Mouse (Mus musculus) gastrocnemius, postnatal 25 days (tissue): ENCODE data around the gene Afg1l. TPM values are rescaled to one million over a fixed set of nuclear protein-coding genes. Genes with fewer than 3 reads are reported as not detected.

Source experiments
- DNase-seq: peaks from one replicate; pipeline ENCODE4 v3.0.0; 2022
- total RNA-seq, 2 experiments: library from RNA; stranded (reverse); gene quantifications; 1 replicate in 1 of 2; 2 replicates in 1 of 2; pipeline ENCODE4 v1.2.3; 2021

The Afg1l gene
- total RNA-seq, 2 experiments from 2014 or later: 8.6 to 10.0 TPM

- DNase-seq: no peak
Observed at GRCm38 (mm10) chr10:42383708-42384107, 94.7 kb downstream of the Afg1l start.

- DNase-seq: no peak
Observed at GRCm38 (mm10) chr10:42364216-42364615, 114.1 kb downstream of the Afg1l start.

DNA sequence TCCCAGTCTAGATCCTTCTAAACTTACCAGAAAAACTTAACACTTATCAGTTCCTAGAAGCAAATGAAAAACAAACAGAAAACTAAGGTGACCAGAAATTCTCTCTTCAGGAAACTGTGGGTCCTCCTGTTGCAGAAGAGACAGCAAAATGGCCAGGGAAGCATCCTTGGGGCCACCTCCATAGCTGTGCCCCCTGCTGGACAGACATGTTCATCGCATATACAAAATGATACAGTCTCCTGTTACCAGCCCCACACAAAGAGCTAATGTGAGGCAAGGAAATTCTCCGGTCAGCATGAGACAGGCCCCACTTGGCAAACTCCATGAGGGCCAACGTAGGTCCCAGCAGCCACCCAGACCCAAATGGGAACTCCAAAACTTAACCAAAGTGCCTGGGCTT is 122.4 kb downstream of the Afg1l start:
- no peak for DNase-seq

DNA sequence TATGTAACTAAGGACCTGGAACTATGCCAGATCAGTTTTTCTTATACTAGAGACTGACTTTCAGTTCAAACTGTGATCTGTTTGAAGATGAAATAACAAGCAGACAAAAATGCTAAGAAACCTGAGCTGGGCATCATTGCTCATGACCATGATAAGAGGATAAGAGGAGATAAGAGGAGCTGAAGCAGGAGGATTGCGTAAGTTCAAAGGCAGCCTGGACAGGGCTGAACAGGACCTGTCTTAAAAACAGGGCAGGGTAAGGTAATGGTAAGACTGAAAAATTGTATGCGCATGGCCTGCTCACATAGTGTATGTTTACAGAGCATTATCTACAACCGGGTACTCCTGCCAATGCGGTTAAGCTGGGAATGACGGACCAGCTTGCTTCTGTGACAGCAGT is 130.4 kb downstream of the Afg1l start:
- no peak for DNase-seq

DNA sequence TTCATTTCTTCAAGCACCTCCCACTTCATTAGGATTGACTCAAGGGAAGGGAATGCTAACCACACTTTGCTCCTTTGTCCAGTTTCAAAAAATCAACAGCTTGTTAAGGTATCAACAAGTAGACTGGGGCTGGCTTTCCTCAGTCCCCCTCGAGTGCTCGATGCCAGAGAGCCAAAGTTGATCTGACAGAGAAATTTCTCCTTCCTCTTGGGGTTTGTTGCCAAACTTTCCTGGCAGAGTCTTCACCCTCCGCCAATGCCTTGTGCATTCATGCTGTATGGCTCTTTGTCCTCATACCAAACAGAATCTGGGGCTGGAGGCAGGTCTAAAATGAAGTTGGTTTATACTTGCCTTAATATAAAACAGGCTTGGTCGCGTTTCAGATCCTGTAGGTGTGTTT is 131.2 kb downstream of the Afg1l start:
- DNase-seq: no peak

GRCm38 (mm10) chr10:42346179-42346877 is 132.0 kb downstream of the Afg1l start:
- no peak for DNase-seq

DNA sequence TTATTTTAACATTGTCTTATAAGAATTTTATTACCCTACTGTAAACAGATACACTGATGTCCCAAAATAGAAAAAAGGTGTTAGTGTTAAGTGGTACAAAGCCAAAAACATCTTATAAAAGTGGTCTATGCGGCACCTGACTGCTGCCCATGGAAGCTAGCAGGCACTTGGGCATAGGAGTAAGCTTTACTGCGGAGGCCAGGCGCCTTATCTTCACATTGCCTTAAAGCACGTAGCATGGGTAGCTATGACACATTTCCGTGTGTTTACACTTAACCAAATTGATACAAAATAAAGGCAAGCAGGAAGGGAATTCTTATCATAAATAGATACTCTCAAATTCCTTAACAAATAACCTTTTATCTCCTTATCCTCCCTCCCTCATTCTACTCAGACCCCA is 135.7 kb downstream of the Afg1l start:
- no peak for DNase-seq

GRCm38 (mm10) chr10:42341815-42342457 is 136.4 kb downstream of the Afg1l start:
- no peak for DNase-seq

DNA sequence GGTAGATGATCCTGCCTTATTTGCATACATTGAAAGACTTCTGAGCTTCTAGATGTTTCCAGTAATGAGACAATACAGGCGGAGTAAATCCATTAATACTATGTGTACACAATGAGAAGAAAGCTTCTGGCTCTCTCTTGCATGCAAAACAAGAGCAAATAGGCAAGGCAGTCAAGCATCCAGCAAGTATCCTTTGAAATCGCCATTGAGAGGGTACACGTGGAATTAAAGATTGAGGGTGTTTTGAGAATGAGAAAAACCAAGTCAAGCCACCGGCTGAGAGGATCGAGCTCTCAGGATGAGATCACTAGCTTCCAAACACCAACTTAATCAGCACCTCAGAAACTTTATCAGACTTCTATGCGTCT is 138.0 kb downstream of the Afg1l start:
- no peak for DNase-seq

DNA sequence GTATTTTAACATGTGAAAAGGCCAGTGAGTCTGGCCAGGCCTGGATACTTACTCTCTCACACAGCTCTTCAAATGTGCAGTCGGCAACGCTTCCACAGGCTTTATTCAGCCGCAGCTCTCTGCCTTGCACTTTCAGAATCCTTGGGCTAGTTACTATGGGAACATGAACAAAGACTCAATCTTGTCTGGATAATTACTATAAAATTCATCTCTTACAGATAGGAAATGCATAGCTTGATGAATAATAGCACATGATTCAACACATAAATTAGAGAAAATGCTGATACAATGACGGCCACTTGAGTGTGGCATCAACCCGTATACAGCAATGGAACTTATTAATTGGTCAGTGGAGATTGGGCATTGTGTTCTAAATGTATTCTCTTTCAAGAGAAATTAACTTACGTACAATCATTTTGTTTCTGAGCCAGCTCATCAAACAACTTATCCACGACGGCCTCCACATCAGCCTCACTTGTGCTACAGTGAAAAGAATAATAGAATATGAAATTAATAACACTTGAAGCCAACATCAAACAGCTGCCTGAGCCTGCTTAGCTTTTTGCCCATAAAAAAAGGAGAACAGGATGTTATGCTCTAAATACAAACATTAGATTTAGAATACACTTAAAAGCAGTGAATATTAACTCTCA is 138.5 kb downstream of the Afg1l start:
- no peak for DNase-seq

- DNase-seq: no peak
Observed at GRCm38 (mm10) chr10:42338456-42338855, 139.9 kb downstream of the Afg1l start.

GRCm38 (mm10) chr10:42327576-42327975 is 150.8 kb downstream of the Afg1l start:
- no peak for DNase-seq

DNA sequence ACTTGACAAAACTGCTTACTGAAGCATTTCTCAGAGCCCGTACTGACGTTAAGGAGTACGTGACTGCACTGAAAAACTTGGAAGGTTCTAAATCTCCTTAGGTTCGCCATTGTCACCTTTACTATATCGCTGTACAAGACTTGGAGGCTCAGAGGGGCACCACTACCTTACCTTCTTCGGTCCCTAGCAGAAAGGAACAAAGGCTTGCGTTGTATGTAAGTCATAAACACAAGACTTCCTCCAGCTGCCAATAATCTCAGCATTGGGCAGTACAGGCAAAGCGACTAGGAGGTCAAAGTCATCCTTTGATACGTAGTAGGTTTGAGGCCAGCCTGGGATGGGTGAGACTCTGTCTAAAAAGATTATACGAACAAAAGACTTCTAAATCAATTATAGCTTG is 153.1 kb downstream of the Afg1l start:
- DNase-seq: no peak

GRCm38 (mm10) chr10:42323978-42324377 is 154.4 kb downstream of the Afg1l start:
- no peak for DNase-seq

- no peak for DNase-seq
Observed at GRCm38 (mm10) chr10:42313222-42313786, 165.1 kb downstream of the Afg1l start.

- DNase-seq: no peak
Observed at GRCm38 (mm10) chr10:42312557-42312956, 165.8 kb downstream of the Afg1l start.

DNA sequence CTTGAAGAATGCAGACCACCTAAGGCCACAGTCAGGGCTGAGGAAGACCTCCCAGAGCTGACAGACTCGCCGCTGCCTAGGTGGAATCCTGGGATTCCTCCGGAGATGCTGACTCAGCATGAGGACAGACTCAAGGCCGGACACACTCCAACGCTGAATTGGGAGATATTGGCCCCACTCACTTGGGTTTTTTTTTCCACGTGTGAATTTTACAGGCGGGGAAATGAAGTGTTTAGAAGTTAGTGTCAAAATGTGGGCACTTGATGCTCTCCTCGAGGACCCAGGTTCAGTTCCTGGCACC is 169.7 kb downstream of the Afg1l start:
- no peak for DNase-seq

- peak; percentile 46 for DNase-seq
Observed at GRCm38 (mm10) chr10:42307980-42308686, 170.2 kb downstream of the Afg1l start.

GRCm38 (mm10) chr10:42306422-42306821 is 171.9 kb downstream of the Afg1l start:
- DNase-seq: no peak

GRCm38 (mm10) chr10:42300805-42301204 is 177.6 kb downstream of the Afg1l start:
- DNase-seq: no peak

DNA sequence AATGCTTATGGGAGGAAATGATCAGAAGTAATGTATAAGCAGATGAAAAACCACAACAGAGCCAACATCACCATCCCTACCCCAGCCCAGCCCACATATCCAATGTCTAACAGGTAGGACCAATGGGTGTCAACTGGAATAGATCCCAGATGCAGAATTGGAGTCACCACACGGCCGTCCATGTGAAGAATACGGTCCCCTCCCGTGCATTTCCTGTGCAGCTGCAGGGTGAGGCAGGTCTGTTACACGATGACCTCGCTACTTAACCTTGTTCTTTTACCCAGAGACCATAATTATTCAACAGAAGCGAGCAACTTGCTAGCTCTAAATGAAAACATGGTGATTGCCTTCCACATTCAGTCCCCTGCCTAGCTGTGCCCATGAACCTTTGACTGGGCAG is 178.4 kb downstream of the Afg1l start:
- DNase-seq: no peak

DNA sequence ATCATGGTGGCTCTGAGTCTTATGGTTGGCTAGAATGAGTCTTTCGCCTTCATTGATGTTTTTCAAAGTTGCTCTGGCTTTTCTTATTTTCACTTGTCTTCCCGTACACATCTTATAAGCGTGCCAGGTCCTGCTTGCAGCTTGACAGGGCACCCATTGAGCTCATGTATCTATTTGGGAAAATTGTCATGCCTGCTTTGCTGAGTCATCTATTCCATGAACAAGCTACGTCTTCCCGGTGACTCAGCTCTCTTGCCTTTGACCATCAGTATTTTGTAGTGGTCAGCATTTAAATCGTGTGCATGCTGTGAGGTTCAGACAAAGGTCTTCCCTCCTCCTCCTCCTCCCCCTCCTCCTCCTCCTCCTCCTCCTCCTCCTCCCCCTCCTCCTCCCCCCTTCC is 178.9 kb downstream of the Afg1l start:
- DNase-seq: no peak

GRCm38 (mm10) chr10:42297954-42298353 is 180.4 kb downstream of the Afg1l start:
- no peak for DNase-seq
